Mouse (Mus musculus) E14TG2a.4 (cell line): ENCODE results near the gene Acp2.

ENCODE experiments used
- H3K27me3 ChIP-seq: 2 replicates; pipeline ENCODE4 v1.6.1; 2014; ENCODE audit warnings: low read length, control low read depth; ENCODE audit not compliant: insufficient read depth
- H3K36me3 ChIP-seq: 2 replicates; pipeline ENCODE4 v1.6.1; 2014; ENCODE audit warnings: low read length, control low read depth; ENCODE audit not compliant: insufficient read depth
- H3K4me1 ChIP-seq: replicated peaks from 2 replicates; pipeline ENCODE4 v1.6.1; 2014; ENCODE audit warnings: low read depth, low read length, control low read depth
- H3K4me3 ChIP-seq: replicated peaks from 2 replicates; pipeline ENCODE4 v1.5.1; 2014; ENCODE audit warnings: mild to moderate bottlenecking, low read length
- H3K9me3 ChIP-seq: 2 replicates; pipeline ENCODE4 v1.6.1; 2014; ENCODE audit warnings: low read length, control low read depth
- CTCF ChIP-seq: conservative IDR thresholded peaks from 2 replicates; pipeline ENCODE4 v1.5.1; 2014; ENCODE audit warnings: low read length
- NANOG ChIP-seq: IDR thresholded peaks from 2 replicates; pipeline ENCODE4 v1.6.1; 2014; ENCODE audit warnings: borderline replicate concordance, low read length, mixed read lengths
- POU5F1 ChIP-seq: IDR thresholded peaks from 2 replicates; pipeline ENCODE4 v1.6.1; 2014; ENCODE audit warnings: low read length, borderline replicate concordance

The Acp2 gene

GRCm38 (mm10) chr2:91242547-91242946 is 39.9 kb downstream of the Acp2 start:
- Histone ChIP-seq H3K4me1 (peaks cover 7% of the 10 kb centered on the region), H3K9me3 (peaks cover 3% of the 10 kb centered on the region; the same call in 1 of the 2 replicates), H3K27me3 (no peaks in the 10 kb centered on the region), H3K4me3 (no peak overlapping the region), H3K36me3 (no peaks in the 10 kb centered on the region)
- TF ChIP-seq CTCF, result no peak
- TF ChIP-seq NANOG, result no peak
- no peak for TF ChIP-seq POU5F1

GRCm38 (mm10) chr2:91243416-91243815 is 40.7 kb downstream of the Acp2 start:
- TF ChIP-seq NANOG (no peak), POU5F1 (no peak), CTCF (no peak)

GRCm38 (mm10) chr2:91244557-91245228 is 42.0 kb downstream of the Acp2 start:
- Histone ChIP-seq H3K27me3 (no peaks in the 10 kb centered on the region), H3K9me3 (peaks cover 10% of the 10 kb centered on the region; the same call in 1 of the 2 replicates), H3K4me3 (no peak overlapping the region), H3K4me1 (peaks cover 5% of the 10 kb centered on the region; the same call in 1 of the 2 replicates), H3K36me3 (no peaks in the 10 kb centered on the region)
- no peak for TF ChIP-seq NANOG
- TF ChIP-seq POU5F1, result no peak
- no peak for TF ChIP-seq CTCF

More at GRCm38 (mm10) chr2:91243416-91243815, 40.7 kb downstream of the Acp2 start:
- H3K4me1 ChIP-seq, result peaks cover 5% of the 10 kb centered on the region; the same call in 1 of the 2 replicates
- no peaks in the 10 kb centered on the region for H3K27me3 ChIP-seq
- H3K4me3 ChIP-seq, result no peak overlapping the region
- H3K9me3 ChIP-seq, result peaks cover 10% of the 10 kb centered on the region; the same call in 1 of the 2 replicates
- no peaks in the 10 kb centered on the region for H3K36me3 ChIP-seq

GRCm38 (mm10) chr2:91248366-91248765 is 45.7 kb downstream of the Acp2 start:
- Histone ChIP-seq H3K36me3 (no peaks in the 10 kb centered on the region), H3K4me1 (peaks cover 3% of the 10 kb centered on the region; the same call in 1 of the 2 replicates), H3K4me3 (no peak overlapping the region), H3K27me3 (peaks cover 24% of the 10 kb centered on the region), H3K9me3 (peaks cover 10% of the 10 kb centered on the region; the same call in 1 of the 2 replicates)
- TF ChIP-seq CTCF (no peak), POU5F1 (no peak), NANOG (no peak)

- Histone ChIP-seq H3K36me3 (no peaks in the 10 kb centered on the region), H3K4me3 (no peak overlapping the region), H3K9me3 (peaks cover 10% of the 10 kb centered on the region; the same call in 1 of the 2 replicates), H3K27me3 (peaks cover 60% of the 10 kb centered on the region), H3K4me1 (peaks cover 16% of the 10 kb centered on the region)
- TF ChIP-seq POU5F1 (no peak), NANOG (no peak), CTCF (no peak)
Observed at GRCm38 (mm10) chr2:91252001-91252400, 49.3 kb downstream of the Acp2 start.

GRCm38 (mm10) chr2:91252512-91252911 is 49.8 kb downstream of the Acp2 start:
- no peak for TF ChIP-seq POU5F1
- no peak for TF ChIP-seq CTCF
- no peak for TF ChIP-seq NANOG
- Histone ChIP-seq H3K27me3 (peaks cover 65% of the 10 kb centered on the region), H3K9me3 (peaks cover 8% of the 10 kb centered on the region; the same call in 1 of the 2 replicates), H3K4me1 (peaks cover 20% of the 10 kb centered on the region), H3K36me3 (no peaks in the 10 kb centered on the region), H3K4me3 (no peak overlapping the region)

GRCm38 (mm10) chr2:91254725-91255380 is 52.2 kb downstream of the Acp2 start:
- TF ChIP-seq NANOG, result no peak
- TF ChIP-seq CTCF, result no peak
- TF ChIP-seq POU5F1, result no peak
- Histone ChIP-seq H3K36me3 (no peaks in the 10 kb centered on the region), H3K9me3 (no peaks in the 10 kb centered on the region), H3K4me1 (peaks cover 31% of the 10 kb centered on the region), H3K4me3 (no peak overlapping the region), H3K27me3 (peaks cover 87% of the 10 kb centered on the region)

- Histone ChIP-seq H3K36me3 (no peaks in the 10 kb centered on the region), H3K4me3 (peak within 1 kb of the TSS; percentile 87), H3K27me3 (peaks cover 95% of the 10 kb centered on the region), H3K9me3 (no peaks in the 10 kb centered on the region), H3K4me1 (peaks cover 39% of the 10 kb centered on the region)
- TF ChIP-seq CTCF, result no peak
- TF ChIP-seq NANOG, result no peak
Observed at GRCm38 (mm10) chr2:91255661-91256150, 53.0 kb downstream of the Acp2 start, which contains the start of gene Pacsin3. Gene Pacsin3 (plus strand): TSS chr2:91255954.
